Mouse (Mus musculus) gastrocnemius, postnatal 4 days (tissue): ENCODE data around the gene Adap2. TPM values are rescaled to one million over a fixed set of nuclear protein-coding genes. Genes with fewer than 3 reads are reported as not detected.

ENCODE experiments used
- DNase-seq, 2 experiments: peaks; one replicate each; pipeline ENCODE4 v3.0.0; 2021 to 2022; ENCODE audit warnings: low spot score in 2 of 2, mixed read lengths in 2 of 2
- total RNA-seq, 2 experiments: library from RNA; stranded (reverse); gene quantifications; 2 replicates each; pipeline ENCODE4 v1.2.3; 2021

Adap2 gene
- total RNA-seq, 2 experiments from 2014 or later, result 4.6 to 6.2 TPM

GRCm38 (mm10) chr11:80193827-80194226 is 39.9 kb downstream of the Adap2 start:
- no peak for DNase-seq

- DNase-seq, result no peak
Observed at GRCm38 (mm10) chr11:80196351-80196750, 42.4 kb downstream of the Adap2 start.

DNA sequence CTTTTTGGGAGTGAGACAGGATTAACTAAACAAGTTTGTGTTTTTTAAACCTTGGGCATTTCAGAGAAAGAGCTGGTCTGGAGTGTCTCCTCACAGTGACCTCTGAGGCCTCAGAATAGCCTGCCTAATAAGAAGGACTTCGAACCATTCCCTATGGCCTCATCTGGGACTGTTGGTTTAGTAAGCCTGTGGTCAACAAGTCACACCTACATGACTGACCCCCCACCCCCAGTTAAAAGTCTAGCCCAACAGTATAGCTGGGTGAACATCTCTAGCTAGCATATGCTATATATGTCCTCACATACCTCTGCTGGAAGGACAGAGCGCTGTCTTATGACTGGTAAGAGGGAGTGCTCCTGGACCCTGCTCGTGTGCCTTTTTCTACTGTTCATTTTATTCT is 45.4 kb downstream of the Adap2 start:
- no peak for DNase-seq

DNA sequence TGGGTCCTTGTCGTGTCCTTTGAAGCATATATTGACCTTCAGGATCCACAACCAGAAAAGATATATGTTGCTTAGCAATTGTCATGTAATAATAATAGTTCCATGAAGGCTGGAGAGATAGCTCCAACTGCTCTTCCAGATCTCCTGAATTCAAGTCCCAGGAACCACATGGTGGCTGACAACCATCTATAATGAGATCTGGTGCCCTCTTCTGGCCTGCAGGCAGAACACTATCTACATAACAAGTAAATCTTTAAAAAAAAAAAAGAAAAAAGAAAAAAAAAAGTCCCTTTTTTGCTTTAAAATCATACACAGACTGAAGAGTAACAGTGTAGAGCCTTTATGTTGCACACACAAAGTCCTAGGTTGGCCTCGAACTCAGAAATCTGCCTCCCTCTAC is 45.9 kb downstream of the Adap2 start:
- no peak for DNase-seq

- DNase-seq, result no peak
Observed at GRCm38 (mm10) chr11:80200326-80200725, 46.4 kb downstream of the Adap2 start.

- no peak for DNase-seq
Observed at GRCm38 (mm10) chr11:80202296-80202695, 48.4 kb downstream of the Adap2 start.

DNA sequence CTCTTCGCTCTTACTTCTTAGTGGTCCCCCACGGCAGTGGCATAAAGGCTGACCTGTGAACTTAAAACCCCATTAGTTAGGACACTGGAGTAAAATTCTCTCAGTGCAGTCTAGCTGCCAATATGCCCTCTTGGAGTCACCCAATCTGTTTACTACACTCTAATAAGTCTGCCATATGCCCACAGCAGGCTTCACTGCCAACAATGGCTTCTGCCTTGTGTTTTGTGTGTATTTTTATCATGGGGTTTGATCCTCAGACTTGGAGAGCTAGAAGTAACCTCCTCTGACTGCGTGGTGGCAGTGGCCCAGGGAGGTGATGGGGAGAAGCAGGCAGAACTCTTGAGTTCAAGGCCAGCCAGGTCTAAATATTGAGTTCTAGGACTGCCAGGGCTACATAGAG is 50.1 kb downstream of the Adap2 start:
- DNase-seq, result no peak

DNA sequence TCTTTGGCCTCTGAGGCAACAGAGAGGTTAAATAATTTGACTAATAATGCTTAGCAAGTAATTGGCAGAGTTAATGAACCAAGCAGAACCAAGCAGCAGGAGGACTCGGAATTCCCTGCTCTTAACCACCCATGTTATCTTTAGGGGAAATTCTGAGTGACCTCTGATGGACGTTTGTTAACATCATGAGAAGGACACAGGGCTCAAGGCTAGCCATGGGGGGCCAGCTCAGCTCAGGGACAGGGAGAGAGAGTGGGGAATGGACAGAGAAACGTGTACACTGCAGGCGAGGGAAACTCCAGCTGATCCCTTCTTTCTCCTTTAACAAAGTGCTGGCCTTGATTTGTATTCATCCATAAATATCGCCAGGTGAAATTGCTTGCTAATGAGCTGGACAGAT is 51.0 kb downstream of the Adap2 start:
- no peak for DNase-seq

GRCm38 (mm10) chr11:80208465-80208859 is 54.6 kb downstream of the Adap2 start:
- no peak for DNase-seq

- DNase-seq, result peak; percentile 96
Observed at GRCm38 (mm10) chr11:80208860-80209800, 55.2 kb downstream of the Adap2 start, which contains the start of gene Rhot1. Gene Rhot1, plus strand, starts transcription at chr11:80209019.

GRCm38 (mm10) chr11:80210321-80210720 is 56.4 kb downstream of the Adap2 start:
- DNase-seq, result no peak

DNA sequence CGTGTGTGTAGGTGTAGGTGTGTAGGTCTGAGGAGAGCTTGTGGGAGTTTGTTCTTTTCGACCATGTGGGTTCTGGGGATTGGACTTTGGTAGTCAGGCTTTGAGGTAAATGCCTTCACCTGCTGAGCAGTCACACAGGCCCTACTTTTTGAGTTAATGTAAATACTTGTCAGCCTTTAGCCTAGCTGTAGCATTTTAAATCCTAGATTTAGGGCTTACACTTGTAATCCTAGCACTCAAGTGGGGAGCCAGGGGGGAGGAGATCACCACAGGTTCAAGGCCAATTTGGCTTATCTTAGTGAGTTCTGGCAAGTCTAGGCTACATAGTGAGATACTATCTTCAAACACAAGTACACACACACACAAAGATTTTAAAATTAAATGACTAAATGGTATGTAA is 58.4 kb downstream of the Adap2 start:
- no peak for DNase-seq

- no peak for DNase-seq
Observed at GRCm38 (mm10) chr11:80215291-80215690, 61.4 kb downstream of the Adap2 start.

- DNase-seq, result no peak
Observed at GRCm38 (mm10) chr11:80218657-80219293, 64.9 kb downstream of the Adap2 start.

Other genes with a start within 250 kb of the Adap2 start
- gene Utp6, start 191.7 kb upstream of the Adap2 start, total RNA-seq, result 10 to 100 TPM; 35.9 to 39.8 TPM
- 10 to 100 TPM; 36.0 to 44.7 TPM for gene Suz12, start 161.0 kb upstream of the Adap2 start, total RNA-seq
- gene Crlf3, start 73.1 kb upstream of the Adap2 start, total RNA-seq, result 10 to 100 TPM; 22.4 to 26.0 TPM
- gene Atad5, start 64.7 kb upstream of the Adap2 start, total RNA-seq, result 1 to 10 TPM; 6.6 to 7.2 TPM
- gene Tefm, start 11.9 kb upstream of the Adap2 start, total RNA-seq, result 10 to 100 TPM; 18.2 to 19.7 TPM
- 1 to 10 TPM; 6.0 to 7.8 TPM for gene Rnf135, start 29.7 kb downstream of the Adap2 start, total RNA-seq
- 10 to 100 TPM; 54.6 to 55.2 TPM for gene Rhot1, start 54.9 kb downstream of the Adap2 start, total RNA-seq
- 10 to 100 TPM in 1 of 2 experiments, 1 to 10 TPM in 1; 9.7 to 11.5 TPM for gene Rhbdl3, start 146.8 kb downstream of the Adap2 start, total RNA-seq
- gene 5730455P16Rik, start 223.9 kb downstream of the Adap2 start, total RNA-seq, result 10 to 100 TPM; 22.3 to 25.5 TPM
- gene Zfp207, start 229.2 kb downstream of the Adap2 start, total RNA-seq, result 100 to 1,000 TPM; 111 to 146 TPM